Mouse (Mus musculus) adrenal gland, adult 18-20 months (tissue): ENCODE results near the gene Plce1. TPM values are rescaled to one million over a fixed set of nuclear protein-coding genes. Genes with fewer than 3 reads are reported as not detected.

Experiments
- DNase-seq, 2 experiments: peaks; one replicate each; pipeline ENCODE4 v3.0.0; 2021 to 2022; ENCODE audit warnings: low spot score in 2 of 2
- total RNA-seq, 2 experiments: library from RNA; stranded (reverse); gene quantifications; 1 replicate in 1 of 2; 2 replicates in 1 of 2; pipeline ENCODE4 v1.2.3; 2021

Gene Plce1
- total RNA-seq, 2 experiments from 2014 or later: 4.5 to 7.8 TPM

DNA sequence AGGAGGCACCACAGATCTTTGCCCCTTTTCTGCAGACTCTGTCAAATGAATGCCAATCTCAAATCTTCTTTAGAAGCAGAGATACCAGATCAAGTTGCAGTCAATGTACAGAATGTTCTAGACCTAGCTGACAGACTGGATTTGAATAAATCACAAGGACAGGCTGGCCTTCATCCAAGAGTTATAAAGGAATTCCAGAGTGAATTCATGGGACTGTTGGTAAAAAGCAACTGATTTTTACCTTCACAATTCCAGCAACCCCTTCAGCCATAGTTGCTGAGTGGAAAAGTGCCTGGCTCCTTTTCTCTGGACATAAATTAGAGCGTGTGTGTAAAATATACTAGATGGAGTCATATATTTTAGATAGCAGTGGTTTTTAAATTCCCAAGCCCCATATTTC lies 102.0 kb downstream of the Plce1 start:
- no peak for DNase-seq

DNA sequence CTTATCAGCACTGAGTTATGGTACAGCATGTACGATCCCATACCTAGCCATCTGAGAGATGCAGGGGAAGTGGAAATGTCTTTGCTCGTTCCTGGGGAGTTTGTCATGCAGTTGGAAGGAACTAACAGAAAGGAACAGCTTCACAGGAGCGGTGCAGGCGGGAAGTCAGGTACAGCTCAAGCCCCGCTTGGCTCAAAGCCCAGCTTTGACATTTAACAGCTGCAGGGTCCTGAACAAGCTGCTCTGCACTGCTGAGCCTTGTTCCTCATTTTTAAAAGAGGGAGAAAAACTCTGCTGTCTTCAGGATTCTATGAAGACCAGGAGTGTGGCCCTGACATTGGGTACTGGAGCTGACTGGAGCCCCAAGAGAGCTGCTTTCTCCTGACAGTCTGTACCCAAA lies 106.7 kb downstream of the Plce1 start:
- DNase-seq: no peak

DNA sequence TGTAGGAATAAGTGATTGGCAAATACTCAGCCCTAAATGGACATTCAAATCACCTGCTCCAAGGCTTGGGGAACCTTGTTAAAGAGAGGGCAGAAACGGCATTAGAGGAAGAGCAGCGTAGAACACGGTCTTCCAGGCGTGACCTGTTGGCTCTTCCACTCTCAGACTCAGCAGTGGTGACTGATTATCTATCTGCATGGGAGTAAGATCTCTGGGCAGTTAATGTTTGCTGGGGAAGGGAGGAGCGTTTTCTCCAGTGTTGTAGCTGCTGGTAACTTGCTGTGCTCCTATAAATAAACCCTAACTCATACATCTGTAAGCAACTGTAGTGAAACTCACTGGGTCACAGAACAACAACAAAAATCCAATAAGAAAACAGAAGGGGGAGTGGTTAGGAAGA lies 108.6 kb downstream of the Plce1 start:
- DNase-seq: no peak

DNA sequence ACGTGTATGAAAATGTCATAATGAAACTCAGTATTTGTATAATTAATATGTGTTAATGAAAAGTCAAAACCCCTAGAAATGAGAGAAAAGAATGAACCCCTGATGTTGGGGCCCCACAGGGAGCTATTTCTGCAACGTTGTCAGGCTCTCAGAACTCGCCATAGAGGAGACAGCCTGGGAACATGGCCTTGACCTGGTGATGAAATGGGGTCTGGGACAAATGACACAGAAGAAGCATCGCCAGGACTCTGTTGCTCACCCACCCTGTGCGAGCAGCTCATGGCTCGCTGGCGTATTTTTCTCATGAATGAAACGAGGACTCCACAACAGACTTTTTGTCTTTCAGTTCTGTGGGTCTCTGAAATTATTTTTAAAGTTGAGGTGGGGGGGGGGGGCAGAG lies 109.0 kb downstream of the Plce1 start:
- peak in 1 of 2 experiments; percentile 22 for DNase-seq

DNA sequence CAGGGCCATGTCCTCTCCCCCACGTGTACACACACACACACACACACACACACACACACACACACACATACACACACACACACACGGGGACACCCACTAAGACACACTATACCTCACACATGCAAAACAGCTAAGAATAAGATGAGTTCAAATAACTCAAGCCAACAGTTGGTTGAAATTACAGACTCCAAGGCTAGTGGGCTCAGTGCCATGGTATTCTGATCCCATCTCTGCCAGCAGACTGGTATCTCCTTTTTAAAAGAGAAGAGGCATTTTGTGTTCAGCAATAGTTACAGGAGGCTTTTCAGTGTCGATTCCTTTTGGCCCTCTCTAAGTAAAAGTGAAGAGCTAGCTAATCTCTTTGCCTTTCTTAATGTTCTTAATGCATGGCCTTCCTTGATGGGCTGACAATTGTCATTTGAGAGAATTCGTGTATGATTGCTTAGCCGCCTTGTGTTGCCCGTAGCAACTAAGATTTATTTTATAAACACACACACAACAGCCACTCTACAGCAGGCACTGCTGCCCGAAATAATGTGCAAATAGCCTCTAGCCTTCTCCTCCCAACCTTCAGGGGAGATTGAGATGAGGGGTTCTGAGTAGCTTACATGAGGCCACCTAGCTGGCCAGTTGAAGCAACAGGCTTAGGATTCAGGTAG lies 111.8 kb downstream of the Plce1 start:
- peak in 1 of 2 experiments; percentile 12 for DNase-seq

DNA sequence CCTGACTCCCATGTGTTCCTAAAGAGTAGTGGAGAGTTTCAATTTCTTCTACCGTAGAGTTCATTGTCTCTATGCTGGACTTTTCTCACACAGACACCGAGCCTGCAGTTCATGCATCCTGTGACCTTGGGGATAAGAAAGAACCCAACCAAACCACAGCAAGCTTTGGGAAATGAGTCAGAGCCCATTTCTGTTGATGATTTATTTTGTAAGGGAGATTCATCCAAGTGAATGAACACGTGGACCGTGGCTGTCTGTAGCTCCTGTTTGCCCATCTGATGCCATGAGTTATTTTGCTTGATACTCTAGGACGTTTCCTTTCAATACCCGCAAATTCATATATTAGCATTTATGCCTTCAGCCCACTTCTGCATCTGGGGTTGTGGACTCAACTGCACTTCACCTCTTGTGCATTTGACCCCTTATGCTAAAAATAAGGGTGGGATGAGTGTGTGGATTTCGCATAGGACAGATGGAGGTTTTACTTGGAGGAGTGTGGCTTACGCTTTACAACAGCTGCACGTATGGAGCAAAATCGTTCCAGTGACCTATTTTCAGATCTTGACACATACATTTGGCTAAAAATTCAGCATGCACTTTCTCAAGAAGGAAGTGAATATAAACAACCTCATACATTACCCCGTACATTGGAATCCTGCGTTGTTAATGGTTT lies 112.5 kb downstream of the Plce1 start:
- DNase-seq: no peak

DNA sequence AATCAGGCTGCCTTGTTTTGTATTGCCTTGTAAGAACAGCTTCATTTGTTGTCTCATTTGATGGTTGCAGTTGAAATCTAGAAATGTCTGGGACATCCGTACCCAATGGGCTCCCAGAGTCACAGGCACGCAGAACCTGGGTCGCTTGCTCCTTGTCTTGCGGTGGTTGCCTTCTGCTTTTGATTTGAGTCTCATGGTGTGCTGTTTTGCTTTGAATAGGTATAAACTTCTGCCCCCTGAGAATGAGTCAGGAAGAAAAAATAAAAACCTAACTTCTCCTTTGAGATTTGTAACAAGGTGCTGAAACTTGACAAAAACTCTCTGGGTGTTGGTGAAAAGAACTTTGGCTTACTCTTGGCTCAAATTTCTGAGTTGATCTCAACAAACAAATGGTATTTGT lies 115.2 kb downstream of the Plce1 start:
- DNase-seq: no peak

DNA sequence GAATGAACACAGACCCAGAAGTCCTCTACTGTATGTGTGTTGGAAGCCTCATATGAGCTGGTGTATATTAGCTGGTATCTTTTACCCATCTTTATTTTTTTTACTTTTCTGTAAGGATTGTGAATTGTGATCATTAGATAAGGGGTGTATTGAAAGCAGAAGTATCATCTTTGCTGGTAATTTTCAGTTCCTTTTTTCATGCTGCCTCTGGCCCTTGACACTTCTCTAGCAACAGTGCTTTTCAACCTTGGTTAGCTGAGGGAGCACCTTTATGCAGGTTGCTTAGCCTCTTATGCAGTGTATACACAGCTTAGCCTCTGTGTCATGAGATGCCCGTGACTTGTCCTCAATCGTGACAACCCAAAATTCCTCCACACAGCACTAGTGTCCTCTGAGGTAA lies 116.5 kb downstream of the Plce1 start:
- DNase-seq: no peak

DNA sequence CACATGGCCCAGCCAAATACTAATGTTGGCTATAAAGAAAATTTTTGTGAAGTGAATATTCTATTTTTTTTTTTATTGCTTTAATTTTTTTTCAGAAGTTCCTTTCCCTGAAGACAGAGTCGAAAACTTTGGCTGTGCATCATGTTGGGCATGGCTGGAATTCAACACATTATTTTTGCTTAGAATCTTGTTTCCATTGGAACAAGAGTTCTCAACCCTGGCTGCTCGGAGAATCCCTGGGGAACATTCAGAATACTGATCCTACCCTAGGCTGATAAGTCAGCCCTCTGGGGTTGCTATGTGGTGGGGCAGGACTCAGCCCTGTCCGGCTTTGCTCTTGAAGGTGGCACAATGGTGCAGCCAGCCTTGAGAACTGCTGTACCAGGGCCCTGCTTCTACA lies 118.1 kb downstream of the Plce1 start:
- DNase-seq: no peak

DNA sequence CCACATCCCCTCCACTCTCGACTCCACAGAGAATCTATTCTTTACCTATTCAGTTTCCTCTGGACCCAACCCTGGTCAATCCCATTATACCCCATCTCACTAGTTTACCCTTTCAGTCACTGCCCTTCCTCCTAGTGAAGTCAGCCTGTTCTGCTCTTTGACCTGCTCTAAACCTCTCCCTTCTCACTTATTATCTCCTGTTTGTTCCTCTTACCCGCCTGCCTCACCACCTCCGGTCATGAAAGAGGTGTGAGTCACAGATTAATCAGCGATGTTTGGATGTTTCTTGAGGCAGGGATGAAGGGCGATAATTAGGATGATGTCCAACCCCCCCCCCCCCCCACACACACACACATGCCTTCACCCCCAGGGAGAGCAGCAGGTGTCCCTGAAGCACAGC lies 120.2 kb downstream of the Plce1 start:
- DNase-seq: no peak

DNA sequence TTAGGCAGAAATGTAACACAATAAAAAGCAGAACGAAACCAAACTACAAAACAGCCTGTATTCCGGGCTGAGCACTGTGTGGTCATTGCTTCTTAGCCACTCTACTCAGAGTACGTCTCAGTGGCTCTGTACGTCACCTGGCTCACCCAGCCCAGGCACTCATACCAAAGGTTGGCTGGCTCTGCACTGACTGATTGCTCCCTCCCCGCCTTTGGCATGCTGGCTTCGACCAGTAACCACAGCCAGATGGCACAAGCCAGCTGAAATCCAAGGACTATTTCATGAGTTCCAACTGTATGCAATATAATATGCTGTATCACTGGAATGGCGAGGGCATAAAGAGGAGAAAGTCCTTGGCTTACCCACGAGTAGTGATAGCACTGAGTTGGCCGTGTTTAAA lies 121.9 kb downstream of the Plce1 start:
- DNase-seq: no peak

DNA sequence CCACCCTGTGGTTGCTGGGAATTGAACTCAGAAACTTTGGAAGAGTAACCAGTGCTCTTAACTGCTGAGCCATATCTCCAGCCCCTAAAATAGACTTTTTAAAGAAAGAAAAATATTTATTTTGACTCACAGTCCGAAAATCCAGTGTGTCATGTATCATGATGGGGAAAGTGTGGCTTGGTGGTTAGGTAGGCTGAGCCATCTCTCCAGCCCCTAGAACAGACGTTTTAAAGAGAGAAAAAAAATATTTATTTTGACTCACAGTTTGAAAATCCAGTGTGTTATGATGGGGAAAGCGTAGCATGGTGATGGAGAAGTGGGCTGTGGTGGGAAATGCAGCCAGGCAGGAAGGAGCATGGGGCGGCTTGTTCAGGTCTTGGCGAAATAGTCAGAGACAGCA lies 126.3 kb downstream of the Plce1 start:
- no peak for DNase-seq

DNA sequence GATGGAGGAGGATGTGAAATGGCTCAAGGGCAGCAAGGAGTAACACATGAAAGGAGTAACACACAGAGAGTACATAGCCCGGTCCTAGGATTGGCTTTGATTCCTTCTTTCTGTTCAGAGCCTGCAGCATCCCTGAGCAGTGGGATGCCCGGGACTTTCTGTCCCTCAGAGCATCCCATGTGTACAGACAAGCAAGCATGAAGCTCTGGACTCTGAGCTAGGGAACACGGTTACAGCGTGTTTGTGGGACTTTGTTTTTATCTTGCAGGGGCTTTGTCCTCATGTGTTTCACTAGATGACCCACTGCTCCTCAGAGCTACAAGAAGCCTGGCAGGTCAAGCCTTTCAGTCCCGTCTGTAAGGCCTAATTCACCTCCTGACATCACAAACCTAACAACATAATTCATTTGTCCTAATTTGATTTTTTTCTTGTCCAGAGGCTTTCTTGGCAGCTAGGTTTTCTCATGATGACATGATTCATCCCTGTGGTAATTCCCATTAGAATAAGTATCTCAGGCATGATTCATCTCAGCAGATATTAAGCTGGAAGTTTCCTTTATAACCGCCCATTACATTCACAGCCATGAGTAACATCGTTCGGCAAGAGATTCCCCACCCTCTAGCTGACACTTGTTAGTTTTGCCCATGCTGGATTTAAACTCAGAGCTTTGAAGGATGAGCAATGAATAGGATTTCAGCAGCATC lies 128.2 kb downstream of the Plce1 start:
- DNase-seq: no peak

DNA sequence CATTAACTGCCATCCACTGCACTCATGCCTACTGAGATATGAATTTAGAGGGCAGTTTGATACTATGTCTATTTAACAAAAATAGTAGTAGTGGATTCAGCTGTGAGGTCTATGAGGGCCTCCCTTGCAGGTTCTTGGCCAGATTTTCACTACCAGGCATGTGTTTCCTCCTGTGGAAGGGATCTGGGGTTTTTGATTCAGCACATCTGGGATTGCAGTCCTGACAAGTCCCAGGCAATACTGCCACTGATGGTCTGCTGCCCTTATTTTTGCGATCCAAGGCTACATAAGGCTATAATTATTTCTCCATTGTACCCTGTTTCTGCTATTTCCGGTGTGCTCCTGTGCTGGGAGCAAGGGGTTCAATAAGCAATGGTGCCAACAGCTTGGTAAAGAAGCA lies 129.4 kb downstream of the Plce1 start:
- no peak for DNase-seq

DNA sequence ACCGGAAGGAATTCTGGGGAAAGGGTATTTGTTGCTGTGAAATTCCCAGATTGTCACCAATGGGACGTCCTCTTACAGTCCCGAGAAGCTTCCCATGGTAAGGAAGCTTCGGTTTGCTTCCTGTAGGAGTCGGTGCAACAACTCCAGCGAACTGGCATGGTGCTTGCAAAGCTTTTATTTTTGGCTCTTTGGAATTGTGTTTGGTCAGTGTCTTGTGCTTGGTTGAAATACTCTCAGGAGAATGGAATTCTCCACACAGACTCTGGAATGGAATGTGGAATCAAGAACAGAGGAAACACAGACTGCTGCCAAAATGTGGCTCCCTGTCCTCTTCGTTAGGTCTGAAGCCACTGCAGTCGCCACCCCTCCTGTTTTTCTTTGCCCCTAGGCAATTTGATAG lies 129.9 kb downstream of the Plce1 start:
- no peak for DNase-seq

DNA sequence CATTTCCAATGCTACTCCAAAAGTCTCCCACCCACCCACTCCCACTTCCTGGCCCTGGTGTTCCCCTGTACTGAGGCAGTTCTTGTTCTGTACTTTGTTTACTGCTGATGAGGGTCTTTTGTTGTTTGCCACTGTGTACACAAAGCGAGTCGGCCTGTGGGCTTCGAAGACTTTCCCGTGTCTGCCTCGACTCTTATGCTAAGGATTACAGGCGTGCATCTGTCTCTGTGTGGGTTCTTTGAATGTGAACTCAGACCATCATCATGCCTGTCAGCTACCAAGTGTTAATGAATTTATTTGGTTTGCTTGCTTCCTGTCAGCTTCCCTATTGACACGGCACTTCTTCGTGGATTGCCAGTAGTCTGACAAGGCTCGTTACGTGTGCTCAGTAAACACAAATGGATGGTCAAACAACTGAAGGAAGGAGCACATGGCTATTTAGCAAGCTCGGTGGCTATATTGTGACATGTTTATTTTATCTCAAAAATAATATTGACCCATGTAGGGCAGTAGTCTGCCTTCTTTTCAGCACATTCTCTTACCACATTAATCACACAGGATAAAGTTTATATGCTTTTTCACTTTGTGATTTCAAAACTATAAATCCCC lies 133.3 kb downstream of the Plce1 start:
- no peak for DNase-seq

DNA sequence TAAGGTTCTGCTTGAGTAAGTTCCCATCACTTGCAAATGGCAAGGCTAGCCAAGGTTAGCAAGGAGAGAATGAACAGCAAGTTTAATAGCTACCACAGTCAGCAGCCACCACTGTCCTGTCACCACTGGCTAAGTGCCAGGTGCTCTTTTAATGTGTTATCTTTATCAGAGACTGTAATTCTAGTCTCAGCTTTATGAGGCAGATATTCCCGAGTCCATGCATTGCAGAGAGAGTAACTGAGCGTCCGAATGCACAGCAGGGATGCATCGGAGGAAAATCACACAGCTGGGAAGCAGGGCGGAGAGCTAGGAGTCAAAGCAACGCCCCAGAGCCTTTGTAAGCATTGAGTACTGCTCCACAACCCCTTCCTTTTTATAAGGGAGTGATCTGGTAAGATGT lies 134.4 kb downstream of the Plce1 start:
- DNase-seq: no peak

DNA sequence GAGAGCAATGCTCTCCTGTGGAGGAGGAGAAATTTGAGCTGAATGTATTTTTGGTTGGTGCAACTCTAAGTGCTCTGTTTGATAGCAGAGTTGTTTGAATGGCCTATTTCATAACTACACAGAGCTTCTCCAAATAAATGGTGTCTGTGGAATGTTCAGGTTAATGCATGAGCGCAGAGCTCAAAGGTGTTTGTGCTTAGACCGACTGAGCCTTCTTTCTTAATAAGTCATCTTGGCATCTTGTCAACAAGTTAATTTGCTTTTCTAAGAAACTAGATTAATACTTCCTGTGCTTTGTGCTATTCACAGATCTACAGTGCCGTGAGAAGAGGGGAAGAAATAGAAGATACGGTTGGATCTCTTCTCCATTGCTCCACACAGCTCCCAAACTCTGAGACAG lies 139.2 kb downstream of the Plce1 start:
- DNase-seq: no peak

DNA sequence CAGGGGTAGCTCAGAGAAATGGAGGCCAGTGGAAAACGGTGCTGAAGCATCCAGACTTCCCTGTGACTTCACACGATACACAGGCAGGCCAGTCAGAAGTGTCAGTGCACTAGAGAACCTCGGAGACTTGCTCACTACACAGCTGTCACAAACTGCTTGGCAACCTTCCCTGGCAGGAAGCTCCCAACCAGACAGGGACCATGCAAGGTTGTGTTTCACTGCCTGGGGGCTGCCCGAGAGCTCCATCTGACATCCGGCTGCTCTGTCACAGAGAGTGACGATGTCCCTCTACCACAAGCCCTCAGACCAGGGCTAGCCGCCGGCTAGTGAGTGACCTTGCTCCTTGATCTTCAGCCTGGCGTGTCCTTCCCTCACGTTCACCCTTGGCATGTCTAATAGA lies 140.6 kb downstream of the Plce1 start:
- DNase-seq: no peak

DNA sequence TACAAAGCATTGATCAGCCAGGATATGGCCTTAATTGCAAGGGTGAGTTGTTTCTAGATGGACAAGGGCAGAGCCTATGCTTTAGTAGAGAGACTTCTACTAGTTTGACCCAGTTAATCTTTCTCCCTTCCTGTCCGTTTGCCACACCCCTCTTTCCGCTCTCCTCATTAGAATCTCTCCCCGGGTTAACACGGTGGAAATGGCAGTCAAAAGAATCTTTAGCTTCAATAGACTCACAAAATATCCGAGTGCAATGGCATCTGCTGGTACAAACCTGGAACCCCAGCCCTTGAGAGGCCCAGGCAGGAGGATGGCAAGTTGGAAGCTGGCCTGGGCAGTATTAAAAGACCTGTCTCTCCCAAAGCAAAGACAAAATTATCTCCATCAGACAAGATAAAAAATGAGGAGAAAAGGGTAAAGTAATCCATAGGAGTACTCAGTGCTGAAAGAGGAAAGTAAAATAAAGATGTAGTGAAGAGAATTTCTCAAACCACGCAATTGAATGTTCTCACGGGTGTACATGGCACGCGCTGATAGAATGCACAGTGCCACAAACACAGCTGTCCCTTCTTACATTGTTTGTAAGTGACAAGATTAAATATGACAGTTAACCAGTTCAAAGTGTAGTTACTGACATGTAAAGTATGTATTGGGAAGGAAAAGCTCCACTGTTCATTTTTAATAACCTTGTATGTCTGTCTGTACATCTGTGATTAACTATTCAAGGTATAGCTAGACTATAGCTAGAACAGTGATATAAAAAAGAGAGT lies 145.5 kb downstream of the Plce1 start:
- no peak for DNase-seq

DNA sequence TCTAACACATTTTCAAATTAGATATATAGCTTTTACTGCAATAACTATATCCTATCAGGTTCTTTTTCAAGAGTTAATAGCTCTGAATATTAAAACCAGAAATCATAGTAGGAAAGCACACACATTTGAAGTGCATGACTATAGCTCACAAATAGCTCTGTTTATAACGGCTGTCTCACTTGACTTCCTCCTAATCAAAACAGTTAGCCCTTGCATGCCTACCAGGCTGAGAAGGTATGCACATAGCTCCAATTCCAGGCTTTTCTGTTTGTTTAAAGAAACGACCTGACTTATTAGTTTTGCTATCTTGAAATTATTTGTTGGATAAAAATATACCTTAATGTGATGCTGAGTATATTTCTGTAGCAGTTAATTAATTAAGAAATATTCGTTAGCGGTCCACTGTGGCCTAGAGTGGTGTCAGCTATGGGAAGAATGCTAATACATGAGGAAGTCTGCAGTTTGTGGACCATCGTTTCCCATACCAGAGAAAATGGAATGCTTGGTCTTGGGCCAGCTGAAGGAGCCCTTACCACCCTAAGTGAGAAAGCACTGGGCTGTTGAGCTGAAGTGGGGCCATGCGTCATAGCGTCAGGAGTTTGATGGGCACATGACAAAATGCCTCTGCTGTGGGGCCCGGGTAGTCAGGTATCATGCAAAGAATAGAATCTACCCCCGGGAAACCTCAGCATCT lies 146.3 kb downstream of the Plce1 start:
- no peak for DNase-seq
